Mouse (Mus musculus) ovary, adult 18-20 months (tissue): Measurements from ENCODE around the gene Gfpt2.

ENCODE experiments used
- DNase-seq: peaks from one replicate; pipeline ENCODE4 v3.0.0; 2022; ENCODE audit warnings: low spot score, mixed read lengths

Gene Gfpt2

DNA sequence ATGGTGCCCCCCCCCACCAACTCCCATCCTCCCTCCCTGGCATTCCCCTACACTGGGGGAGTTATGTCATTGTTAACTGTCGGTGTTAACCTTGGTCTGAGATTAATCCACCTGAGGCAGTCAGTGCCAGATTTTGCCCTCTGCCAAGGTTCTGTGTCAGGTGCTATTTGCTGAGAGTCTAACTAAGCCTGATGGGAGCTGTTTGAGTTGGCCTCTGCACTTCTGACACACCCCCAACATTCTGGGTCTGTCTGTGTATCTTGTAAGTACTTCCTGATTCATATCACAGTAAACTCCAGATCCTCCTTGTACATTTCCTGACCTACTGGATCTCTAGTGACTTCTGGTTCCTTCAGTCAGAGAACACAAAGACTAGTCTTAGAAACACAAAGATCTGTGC, 46.7 kb downstream of the Gfpt2 start:
- DNase-seq = no peak

DNA sequence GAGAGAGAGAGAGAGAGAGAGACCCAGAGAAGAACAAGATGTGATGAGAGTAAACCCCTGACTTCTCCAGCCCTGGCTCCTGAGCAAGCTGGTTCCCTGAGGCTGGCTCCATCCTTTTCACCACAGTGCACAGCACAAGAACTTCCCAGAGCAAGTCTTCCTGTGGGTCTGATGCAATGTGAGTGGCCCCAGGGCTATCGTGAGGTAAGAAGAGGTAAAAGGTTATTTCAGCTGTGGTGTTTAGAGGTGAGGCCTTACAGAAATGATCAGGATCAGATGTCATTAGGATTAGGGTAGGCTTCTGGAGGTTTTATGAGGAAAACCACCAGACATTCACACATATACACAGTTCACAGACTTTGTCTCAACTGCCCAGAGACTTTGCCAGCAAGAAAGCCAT, 47.9 kb downstream of the Gfpt2 start:
- DNase-seq = no peak

DNA sequence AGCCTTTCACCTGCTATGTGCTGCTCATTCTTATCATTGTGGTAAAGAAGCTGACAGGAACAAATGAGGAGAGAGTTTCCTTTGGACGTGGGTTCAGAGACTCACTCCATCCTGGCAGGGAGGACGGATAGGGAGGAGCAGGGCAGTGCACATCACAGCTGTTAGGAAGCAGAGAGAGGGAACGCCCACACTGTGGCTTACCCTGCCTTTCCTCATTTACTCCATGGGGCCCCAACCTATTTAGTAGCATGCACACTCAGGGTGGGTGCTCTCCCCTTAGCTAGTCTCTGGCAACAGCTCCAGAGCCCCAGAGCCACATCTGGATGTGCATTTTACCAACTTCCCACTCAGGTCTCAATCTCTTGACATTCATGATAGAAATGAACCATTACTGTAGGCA, 48.7 kb downstream of the Gfpt2 start:
- no peak for DNase-seq

DNA sequence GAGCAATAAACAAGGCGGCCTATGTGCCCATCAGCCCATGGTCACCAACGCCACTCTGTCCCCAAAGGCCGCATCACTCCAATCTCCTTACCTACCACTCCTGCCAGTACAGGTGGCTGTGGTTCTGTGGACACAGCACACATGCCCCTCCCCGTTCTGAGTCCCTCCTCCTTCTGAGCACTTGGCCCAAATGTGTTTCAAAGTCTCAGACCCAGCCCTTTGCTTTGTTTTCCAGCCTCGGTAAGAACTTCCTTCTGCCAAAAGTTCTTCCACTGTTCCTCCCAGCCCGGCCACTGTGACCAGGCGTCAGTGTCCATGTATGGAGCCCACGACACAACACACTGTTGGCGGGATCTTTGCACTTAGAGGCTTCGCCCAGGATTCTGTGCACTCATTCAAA, 50.3 kb downstream of the Gfpt2 start:
- DNase-seq = no peak

DNA sequence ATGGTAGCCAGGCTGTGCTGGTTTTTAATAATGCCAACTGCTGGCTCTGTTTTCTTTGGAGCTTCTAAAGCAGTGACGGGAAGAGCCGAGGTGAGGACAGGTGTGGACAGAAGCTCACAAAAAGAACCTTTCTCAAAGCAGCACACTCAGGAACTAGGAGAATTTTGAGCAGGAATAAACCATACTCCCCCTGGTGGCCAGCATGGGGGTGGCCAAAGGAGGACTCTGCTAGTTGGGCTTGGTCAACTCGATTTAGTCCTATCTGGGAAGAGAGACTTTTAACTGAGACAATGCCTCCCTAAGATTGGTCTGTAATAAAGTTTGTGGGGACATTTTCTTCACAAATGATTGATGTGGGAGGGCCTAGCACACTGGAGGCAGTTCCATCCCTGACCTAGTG, 51.0 kb downstream of the Gfpt2 start:
- no peak for DNase-seq

DNA sequence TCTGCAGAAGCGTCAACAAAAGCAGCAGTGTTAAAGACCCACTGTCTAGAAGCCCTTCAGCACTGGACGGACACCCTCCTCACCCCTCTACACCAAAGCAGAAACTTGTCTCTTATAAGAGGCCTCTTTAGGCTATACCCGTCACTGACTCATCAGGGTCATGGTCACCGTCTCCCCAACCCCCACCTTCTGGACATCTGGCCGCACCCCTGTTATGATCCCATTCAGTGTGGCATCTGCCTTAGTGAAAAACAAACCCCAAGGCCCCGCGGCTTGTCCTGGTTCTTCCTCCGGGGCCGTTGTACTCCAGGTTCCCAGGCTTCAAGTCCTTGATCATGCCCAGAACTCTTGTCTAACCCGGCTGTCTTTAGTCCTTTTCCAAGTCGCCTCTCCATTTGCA, 52.0 kb downstream of the Gfpt2 start:
- DNase-seq = no peak

DNA sequence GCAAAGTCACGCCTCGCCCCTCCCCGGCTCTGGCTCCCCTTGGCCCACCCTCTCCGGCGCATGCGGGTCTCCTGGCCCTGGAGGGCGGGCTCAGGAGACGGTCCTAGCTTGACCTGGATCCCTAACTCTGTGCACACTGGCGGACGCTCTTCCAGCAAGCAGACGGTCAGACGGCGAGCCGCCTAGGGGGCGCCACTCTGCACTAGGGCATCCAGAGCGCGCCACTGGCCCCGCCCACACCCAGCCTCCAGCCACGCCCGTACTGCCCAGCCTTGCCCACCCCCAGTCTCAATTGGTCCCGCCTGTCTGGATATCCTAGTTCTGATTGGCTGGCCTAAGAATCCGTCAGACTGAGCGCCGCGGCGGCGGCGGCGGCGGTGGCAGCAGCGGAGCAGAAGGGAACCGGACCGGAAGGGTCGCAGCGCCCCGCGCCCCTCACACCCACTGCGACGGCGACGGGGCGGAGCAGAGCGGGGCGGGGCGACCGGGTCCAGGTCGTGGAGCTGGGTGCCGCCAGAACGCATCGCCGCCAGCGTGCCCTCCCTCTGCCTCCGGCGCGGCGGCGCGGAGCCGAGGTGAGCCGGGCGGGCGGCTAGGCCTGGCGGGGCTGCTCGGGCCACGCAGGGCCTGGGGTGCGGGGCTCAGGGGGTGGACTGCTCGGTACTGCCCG, 52.6 kb downstream of the Gfpt2 start, which contains the start of gene Mapk9:
TSS of gene Mapk9 (plus strand) at position 351 of the 670 bp plus-strand sequence.
- peak; percentile 95 for DNase-seq

DNA sequence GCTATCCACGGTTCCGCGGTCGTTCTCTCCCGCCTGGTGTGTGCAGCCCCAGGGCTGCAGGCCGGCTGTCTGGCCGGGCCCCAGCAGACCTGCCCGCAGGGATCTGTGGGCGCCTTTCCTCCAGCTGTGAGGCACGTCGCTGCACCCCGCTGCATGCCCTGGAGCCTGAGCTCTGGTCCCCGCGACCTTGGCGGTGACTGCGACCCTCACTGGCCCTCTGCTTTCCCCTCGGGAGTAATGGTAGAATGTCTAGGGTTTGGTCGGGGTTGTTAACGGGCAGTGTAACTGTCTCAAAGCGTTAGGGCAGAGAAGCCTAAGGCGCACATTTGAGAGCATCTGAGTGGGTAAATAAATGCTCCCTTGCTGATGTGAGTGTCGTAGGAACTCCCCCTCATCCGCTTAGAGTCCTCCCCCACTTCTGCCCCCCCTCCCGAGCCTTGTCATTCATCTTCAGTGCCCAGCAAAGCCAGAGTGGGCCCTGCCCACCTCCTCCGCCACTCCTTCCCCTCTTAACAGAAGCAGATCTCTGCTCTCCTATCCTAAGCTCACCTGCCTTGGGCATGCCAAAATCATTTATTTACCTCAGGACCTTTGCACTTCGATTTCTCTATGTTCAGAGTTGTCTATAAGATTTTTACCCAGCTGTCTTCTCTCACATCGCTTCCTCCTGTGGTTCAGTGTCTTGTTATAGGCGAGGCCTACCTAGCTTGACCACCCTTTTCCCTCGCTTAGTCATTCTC, 53.3 kb downstream of the Gfpt2 start:
- no peak for DNase-seq

DNA sequence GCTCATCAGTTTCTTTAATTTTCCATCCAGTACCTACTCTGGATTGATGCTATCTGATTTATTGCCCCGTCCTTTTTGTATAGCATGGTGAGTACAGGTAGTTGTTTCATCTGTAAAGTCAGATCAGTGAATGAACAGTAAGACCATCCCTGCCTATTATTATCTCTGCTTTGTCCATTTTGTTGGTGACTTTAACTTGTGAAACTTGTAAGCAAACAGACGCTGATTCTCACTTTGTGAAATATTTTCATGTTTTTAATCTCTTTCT, 53.8 kb downstream of the Gfpt2 start:
- DNase-seq = no peak

DNA sequence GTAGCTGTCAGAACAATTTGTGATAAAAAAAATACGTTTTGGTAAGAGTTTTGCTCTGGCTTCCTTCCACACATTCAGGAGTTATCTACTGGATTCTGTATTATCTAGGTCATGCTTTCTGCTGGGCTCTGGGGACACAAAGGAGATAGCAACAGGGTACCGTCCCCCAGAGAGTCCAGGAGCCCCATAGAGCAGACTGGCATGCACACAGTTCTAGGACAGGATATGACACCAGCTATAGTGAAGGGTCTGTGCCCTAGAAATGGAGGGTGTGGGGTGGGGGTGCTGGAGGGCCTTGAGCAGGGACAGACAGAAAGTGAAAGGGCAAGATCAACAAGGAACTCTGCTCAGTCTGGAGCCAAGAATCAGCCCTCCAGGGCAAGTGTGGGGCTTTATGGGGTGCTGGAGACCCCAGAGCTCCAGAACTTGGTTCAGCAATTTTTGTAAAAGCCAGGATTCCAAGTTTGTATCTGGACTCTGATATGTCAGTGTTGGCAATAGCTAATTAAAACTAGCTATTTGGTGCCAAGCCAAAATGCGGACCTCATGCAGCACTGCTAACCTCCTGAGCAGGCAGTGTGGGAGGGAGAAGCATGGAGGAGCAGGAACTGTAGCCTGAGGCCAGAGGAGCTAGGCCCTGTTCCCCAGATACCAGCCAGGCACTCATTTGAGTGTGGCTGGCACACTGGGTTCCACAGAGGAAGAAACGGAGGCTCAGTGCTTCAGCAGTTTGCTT, 54.3 kb downstream of the Gfpt2 start:
- no peak for DNase-seq

DNA sequence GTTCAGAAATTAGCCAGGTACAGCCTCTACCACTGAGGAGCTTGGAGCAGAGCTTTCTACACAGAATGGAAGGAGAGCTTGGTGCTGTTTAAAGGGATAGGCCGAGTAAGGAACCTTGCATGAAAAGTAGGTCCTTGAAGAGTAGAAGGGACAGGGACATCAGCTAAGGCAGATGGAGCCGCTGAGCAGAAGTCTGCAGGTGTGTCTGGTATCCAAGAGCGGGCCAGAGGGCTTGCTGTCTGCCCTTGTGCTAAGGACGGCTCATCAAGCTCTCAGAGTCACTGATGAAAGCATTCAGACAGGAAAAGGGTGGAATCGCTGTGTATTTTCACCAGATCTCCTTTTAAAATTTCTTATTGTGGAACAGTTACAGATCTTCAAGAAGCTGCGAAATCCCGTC, 56.4 kb downstream of the Gfpt2 start:
- DNase-seq = no peak

DNA sequence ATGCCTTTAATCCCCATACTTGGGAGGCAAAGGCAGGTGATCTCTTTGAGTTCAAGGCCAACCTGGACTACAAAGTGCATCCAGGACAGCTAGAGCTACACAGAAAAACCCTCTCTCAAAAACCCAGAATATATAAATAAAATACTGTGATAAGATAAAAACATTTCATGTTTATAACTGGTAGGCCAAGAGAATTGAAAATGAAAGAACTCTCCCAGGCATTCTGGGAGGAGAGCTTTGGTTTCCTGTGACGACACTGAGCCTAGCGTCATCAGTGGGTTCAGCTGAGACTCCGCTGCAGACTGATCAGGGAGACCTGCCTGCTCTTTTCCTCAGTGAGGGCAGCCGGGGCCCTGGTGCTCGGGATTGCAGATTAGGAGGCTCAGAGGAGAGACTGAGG, 61.2 kb downstream of the Gfpt2 start:
- DNase-seq = no peak

DNA sequence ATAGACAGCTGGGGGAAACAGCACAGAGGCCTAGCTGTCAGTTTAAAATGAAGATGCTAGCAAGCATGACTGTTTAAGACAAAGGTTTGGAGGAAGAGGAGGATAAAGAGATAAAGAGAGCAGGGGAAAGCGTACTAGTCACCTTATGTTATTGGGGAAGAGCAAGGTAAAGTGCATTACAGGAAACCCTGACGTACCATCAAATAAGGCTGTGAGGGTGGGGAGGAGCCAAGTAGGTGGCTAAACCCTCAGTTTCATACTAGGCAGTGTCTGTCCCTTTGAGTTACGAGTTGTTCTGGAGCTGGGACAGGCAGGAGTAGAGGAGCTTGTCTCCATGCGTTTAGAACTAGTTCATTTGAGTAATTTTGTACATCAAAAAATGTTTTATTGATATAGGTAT, 67.2 kb downstream of the Gfpt2 start:
- no peak for DNase-seq

DNA sequence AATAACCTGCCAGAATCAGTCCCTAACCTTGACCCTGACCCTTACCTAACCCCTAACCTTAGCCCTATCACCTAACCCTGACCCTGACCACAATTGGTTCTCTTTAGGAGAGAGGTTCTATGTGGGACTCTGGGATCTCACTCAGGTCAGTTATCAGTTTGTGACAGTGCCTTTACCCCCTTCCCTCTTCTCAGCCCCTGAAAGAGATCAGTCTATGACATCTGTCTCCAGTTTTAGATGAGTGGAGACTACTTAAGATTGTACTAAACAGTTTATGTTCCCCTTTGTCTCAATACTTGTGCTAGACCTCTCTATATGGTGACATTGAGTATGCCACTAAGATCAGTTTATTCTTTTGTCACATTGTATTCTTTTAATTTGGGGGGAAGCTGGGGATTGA, 69.9 kb downstream of the Gfpt2 start:
- DNase-seq = no peak

DNA sequence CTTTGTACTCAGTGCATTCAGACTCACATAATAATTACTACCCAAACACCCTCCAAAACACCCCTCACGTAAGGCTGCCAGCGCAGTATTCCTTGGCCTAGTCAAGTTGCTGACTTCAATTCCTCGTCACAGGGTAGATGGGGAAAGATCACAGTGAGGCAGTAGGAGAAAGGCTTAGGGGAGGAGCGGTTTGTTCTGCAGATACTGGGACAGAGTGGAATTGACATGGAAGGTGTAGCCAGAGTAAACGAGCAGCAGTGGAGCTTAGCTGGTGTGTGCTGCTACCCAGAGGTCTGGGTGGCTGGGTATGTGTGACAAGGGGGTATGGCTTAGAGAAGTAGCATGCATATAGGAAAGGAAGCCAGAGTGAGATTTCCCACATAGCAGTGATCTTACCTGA, 73.3 kb downstream of the Gfpt2 start:
- DNase-seq = no peak

DNA sequence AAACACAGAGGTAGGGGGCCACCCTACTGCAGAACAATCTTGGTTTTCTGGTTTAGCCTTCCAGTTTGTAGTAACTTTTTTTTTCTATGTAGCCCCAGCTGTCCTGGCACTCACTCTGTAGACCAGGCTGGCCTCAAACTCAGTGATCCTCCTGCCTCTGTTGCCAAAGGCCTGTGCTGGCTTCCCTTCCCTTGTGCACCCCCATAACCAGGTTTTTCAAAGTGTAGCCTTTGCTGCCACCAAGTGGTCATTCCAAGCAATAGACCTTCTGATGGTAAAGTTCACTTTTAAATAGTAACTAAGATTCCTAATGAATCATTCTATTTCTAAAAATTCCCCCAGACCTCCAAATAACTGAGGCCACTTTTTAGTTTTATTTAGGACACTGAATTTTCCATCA, 75.8 kb downstream of the Gfpt2 start:
- DNase-seq = no peak

DNA sequence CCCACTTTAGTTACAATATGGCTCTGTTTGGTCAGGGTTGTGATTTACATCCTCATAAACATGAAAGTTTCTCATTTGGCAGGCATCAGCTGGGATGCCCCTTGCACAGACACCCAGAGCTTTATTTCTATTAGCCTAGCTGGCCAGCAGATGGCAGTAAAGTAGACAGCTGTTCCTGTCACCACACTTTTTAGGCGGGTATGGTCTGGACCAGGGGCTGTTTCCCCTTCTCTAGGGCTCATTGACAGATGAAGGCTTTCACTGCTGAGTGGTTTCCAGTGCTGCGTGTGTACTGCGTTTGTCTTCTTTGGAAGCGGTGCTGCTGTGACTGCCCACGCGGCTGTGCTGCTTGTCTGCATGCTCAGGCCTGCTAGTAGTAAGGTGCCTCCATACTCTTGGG, 77.9 kb downstream of the Gfpt2 start:
- no peak for DNase-seq

DNA sequence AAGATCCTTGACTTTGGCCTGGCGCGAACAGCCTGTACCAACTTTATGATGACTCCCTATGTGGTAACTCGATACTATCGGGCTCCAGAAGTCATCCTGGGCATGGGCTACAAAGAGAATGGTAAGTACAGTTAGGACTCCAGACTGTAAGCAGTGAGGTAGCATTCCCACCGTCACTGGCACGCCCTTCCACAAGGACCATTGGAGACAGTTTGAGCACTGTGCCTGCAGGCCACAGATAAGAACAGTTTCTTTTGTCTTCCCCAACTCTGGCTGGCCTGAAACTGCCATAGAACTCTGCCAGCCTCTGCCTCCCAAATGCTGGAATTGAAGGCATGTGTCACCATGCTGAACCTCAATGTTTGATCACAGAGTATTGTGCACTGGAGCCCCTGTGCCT, 78.8 kb downstream of the Gfpt2 start:
- DNase-seq = no peak

DNA sequence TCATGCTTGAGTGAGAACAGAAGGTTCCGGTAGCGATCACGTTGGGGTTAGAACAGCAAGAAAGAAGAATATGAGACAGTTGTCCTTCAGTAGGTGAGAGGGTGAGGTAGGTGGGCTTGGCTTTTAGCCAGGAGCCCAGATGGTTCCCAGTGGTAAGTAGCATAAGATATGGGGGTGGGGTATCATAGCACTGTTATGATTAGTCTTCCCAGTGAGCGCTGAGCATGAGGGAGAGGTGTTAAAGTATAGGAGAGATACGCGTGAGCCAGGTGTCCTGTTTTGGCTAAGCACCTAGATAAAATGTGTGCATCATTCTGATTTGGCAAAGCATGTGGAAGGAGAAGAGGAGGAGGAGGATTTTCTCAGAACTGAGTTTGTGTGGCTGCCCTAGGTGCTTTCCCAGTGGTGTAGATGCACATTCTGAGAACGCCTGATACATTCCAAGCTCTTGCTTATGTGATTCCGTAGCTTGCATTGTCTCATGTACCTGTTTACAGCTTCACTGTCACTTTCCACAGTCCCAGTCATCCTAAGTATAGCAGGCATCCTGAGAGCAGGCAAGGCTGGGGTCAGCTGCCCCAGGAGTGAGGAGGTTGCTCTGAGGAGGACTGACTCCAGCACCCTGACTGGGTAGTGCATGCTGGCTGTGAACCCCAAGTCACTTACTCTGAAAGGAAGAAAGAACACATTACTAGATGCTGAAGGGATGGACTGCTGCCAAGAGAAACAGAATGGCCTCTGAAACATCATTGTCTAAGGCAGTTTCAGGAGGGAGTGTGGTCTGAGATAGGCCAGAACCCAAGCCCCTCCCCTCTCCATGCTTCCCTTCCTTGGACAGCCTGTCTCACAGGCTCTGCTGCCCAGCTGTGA, 83.2 kb downstream of the Gfpt2 start:
- DNase-seq = no peak

DNA sequence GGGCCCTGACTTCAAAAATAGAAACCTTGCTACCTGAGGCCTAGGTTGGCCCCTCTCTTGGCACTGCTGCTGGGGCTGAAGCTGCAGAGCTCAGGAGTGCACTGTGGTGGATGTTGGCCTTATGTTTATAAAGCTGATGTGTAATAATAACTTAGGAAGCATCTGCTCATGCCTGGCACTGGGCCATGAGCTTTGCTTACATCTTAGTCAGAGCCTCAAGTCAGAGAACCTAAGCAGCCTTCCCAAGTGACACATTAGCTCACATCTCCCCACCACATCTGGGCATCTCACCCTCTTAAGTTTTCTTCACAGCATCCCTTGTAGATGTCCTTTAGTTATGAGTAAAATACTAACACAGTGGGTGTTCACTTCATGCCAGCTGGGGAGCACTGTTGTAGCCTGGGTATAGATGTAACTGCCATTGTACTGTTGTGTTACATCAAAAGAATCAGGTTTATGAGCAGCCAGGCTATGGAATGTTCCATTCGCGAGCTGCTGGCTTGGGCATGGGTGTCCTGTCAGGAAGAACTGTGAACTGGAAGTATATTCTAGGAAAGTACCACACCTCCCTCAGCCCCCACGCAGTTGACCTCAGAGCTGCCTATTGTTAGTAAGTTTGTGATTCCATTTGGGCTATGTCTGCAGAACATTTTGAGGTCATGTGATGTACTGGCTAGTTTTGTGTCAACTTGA, 86.1 kb downstream of the Gfpt2 start:
- DNase-seq = no peak

DNA sequence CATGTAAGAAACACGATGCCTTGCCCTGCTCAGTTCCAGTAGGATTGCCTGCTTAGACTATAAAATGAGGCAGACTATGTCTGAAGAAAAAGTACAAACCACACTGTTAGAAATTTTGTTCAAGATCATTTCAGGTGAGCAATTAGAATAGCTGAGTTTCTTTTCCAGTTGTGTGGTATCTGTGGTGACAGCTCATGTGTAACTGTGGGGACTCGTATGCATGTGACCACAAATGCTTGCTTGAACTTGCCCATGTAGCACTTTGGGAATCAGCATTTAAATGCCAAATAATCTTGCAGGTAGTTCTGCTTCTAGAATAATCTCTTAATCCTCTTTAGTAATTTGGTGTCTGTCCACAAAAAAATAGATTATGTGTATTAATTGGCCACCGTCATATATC, 89.4 kb downstream of the Gfpt2 start:
- no peak for DNase-seq
